Mouse (Mus musculus): ENCODE measurements around the gene Nsun4. TPM values are rescaled to one million over a fixed set of nuclear protein-coding genes. Genes with fewer than 3 reads are reported as not detected.

Gene Nsun4
- 16.3 and 21.1 TPM in 2 replicates for polyA plus RNA-seq (2016; fragmentation: Nextera tagmentation; extraction: Ambion mirVana)

- Histone ChIP-seq H3K4me3 (peak within 1 kb of the TSS; percentile 46), H3K4me2 (replicated peaks) (peak within 1 kb of the TSS; percentile 68), H3K9me3 (replicated peaks) (no peaks in the 10 kb centered on the region), H3K36me3 (no peaks in the 10 kb centered on the region), H3K9ac (peak within 1 kb of the TSS; percentile 53), H3K4me1 (peaks cover 15% of the 10 kb centered on the region; the same call in 1 of the 2 replicates), H3K27me3 (no peaks in the 10 kb centered on the region), H3K27ac (peak within 1 kb of the TSS; percentile 85)
- peak; percentile 92 for ATAC-seq (ENCODE audit: low FRiP score)
- WGBS: under 1% methylated on average over 35 of the region's 35 CpGs
These were observed at the start of gene Nsun4 for GRCm38 (mm10) chr4:116053399-116053961. Nsun4 (minus strand) TSS chr4:116053876.

- H3K27me3 ChIP-seq: no peaks in the 10 kb centered on the region
- H3K4me2 ChIP-seq (replicated peaks): no peak overlapping the region
- no peak overlapping the region for H3K4me3 ChIP-seq
- WGBS: 91% methylated on average over 7 of the region's 7 CpGs
- ATAC-seq (ENCODE audit: low FRiP score): no peak
- peaks cover 72% of the 10 kb centered on the region for H3K36me3 ChIP-seq
- H3K9me3 ChIP-seq (replicated peaks): no peaks in the 10 kb centered on the region
- no peak overlapping the region for H3K9ac ChIP-seq
- H3K27ac ChIP-seq: no peak overlapping the region
- H3K4me1 ChIP-seq: no peaks in the 10 kb centered on the region
These were observed 47.3 kb upstream of the Nsun4 start for GRCm38 (mm10) chr4:116100959-116101358.

- no peaks in the 10 kb centered on the region for H3K4me1 ChIP-seq
- no peaks in the 10 kb centered on the region for H3K27me3 ChIP-seq
- WGBS: 92% methylated on average over 8 of the region's 8 CpGs
- H3K36me3 ChIP-seq: peaks cover 87% of the 10 kb centered on the region
- no peak overlapping the region for H3K27ac ChIP-seq
- H3K4me3 ChIP-seq: no peak overlapping the region
- no peak overlapping the region for H3K4me2 ChIP-seq (replicated peaks)
- ATAC-seq (ENCODE audit: low FRiP score): no peak
- H3K9me3 ChIP-seq (replicated peaks): no peaks in the 10 kb centered on the region
- no peak overlapping the region for H3K9ac ChIP-seq
These were observed 43.5 kb upstream of the Nsun4 start for GRCm38 (mm10) chr4:116097211-116097610.

- no peak overlapping the region for H3K4me2 ChIP-seq (replicated peaks)
- no peak for ATAC-seq (ENCODE audit: low FRiP score)
- no peak overlapping the region for H3K9ac ChIP-seq
- no peaks in the 10 kb centered on the region for H3K27me3 ChIP-seq
- H3K9me3 ChIP-seq (replicated peaks): no peaks in the 10 kb centered on the region
- H3K4me1 ChIP-seq: no peaks in the 10 kb centered on the region
- H3K4me3 ChIP-seq: no peak overlapping the region
- H3K27ac ChIP-seq: no peak overlapping the region
- peaks cover 92% of the 10 kb centered on the region for H3K36me3 ChIP-seq
- WGBS: 94% methylated on average over 10 of the region's 10 CpGs
These were observed 42.6 kb upstream of the Nsun4 start for GRCm38 (mm10) chr4:116096291-116096690.

GRCm38 (mm10) chr4:116088510-116089249 is 35.0 kb upstream of the Nsun4 start:
- ATAC-seq (ENCODE audit: low FRiP score): no peak
- 88% methylated on average over 23 of the region's 23 CpGs for WGBS

GRCm38 (mm10) chr4:116077240-116078095 is 23.8 kb upstream of the Nsun4 start:
- Histone ChIP-seq H3K36me3 (peaks cover 20% of the 10 kb centered on the region), H3K27me3 (no peaks in the 10 kb centered on the region), H3K27ac (peak overlapping the region; percentile 98; the same call in 1 of the 2 replicates), H3K4me1 (peaks cover 28% of the 10 kb centered on the region), H3K4me3 (peak overlapping the region; percentile 95), H3K9me3 (replicated peaks) (no peaks in the 10 kb centered on the region), H3K4me2 (replicated peaks) (peak overlapping the region; percentile 85), H3K9ac (peak overlapping the region; percentile 98)
- 65% methylated on average over 3 of the region's 3 CpGs for WGBS
- no peak for ATAC-seq (ENCODE audit: low FRiP score)

More at GRCm38 (mm10) chr4:116088510-116089249, 35.0 kb upstream of the Nsun4 start:
- no peaks in the 10 kb centered on the region for H3K9me3 ChIP-seq (replicated peaks)
- no peak overlapping the region for H3K9ac ChIP-seq
- H3K36me3 ChIP-seq: peaks cover 94% of the 10 kb centered on the region
- H3K4me1 ChIP-seq: no peaks in the 10 kb centered on the region
- H3K4me2 ChIP-seq (replicated peaks): no peak overlapping the region
- no peak overlapping the region for H3K27ac ChIP-seq
- H3K27me3 ChIP-seq: no peaks in the 10 kb centered on the region
- H3K4me3 ChIP-seq: no peak overlapping the region

GRCm38 (mm10) chr4:116076369-116077231 is 22.9 kb upstream of the Nsun4 start:
- 4% methylated on average over 37 of the region's 37 CpGs for WGBS
- H3K36me3 ChIP-seq: peaks cover 18% of the 10 kb centered on the region
- peak overlapping the region; percentile 85 for H3K4me2 ChIP-seq (replicated peaks)
- ATAC-seq (ENCODE audit: low FRiP score): peak; percentile 17
- H3K9ac ChIP-seq: peak overlapping the region; percentile 98
- H3K9me3 ChIP-seq (replicated peaks): no peaks in the 10 kb centered on the region
- peak overlapping the region; percentile 95 for H3K4me3 ChIP-seq
- H3K27ac ChIP-seq: peak overlapping the region; percentile 98
- peaks cover 28% of the 10 kb centered on the region for H3K4me1 ChIP-seq
- H3K27me3 ChIP-seq: no peaks in the 10 kb centered on the region

- WGBS: under 1% methylated on average over 75 of the region's 77 CpGs
- Histone ChIP-seq H3K4me3 (peak overlapping the region; percentile 95), H3K4me2 (replicated peaks) (peak overlapping the region; percentile 85), H3K27me3 (no peaks in the 10 kb centered on the region), H3K9me3 (replicated peaks) (no peaks in the 10 kb centered on the region), H3K9ac (peak overlapping the region; percentile 98), H3K4me1 (peaks cover 28% of the 10 kb centered on the region), H3K36me3 (peaks cover 10% of the 10 kb centered on the region), H3K27ac (peak overlapping the region; percentile 98)
- peak; percentile 81 for ATAC-seq (ENCODE audit: low FRiP score)
These were observed 22.1 kb upstream of the Nsun4 start for GRCm38 (mm10) chr4:116075631-116076368.

GRCm38 (mm10) chr4:116074861-116075620 is 21.4 kb upstream of the Nsun4 start, which contains the start of the genes Uqcrh and Lrrc41:
Uqcrh (minus strand) TSS chr4:116075071.
Lrrc41 (plus strand) TSS chr4:116075269.
- Histone ChIP-seq H3K4me3 (peak within 1 kb of the TSS; percentile 95), H3K27ac (peak within 1 kb of the TSS; percentile 98), H3K4me1 (peaks cover 28% of the 10 kb centered on the region), H3K9me3 (replicated peaks) (no peaks in the 10 kb centered on the region), H3K27me3 (no peaks in the 10 kb centered on the region), H3K4me2 (replicated peaks) (peak within 1 kb of the TSS; percentile 85), H3K9ac (peak within 1 kb of the TSS; percentile 98), H3K36me3 (peaks cover 9% of the 10 kb centered on the region)
- under 1% methylated on average over 55 of the region's 55 CpGs for WGBS
- ATAC-seq (ENCODE audit: low FRiP score): peak; percentile 95

GRCm38 (mm10) chr4:116074145-116074675 is 20.5 kb upstream of the Nsun4 start:
- Histone ChIP-seq H3K9ac (peak overlapping the region; percentile 70), H3K4me1 (peaks cover 28% of the 10 kb centered on the region), H3K9me3 (replicated peaks) (no peaks in the 10 kb centered on the region), H3K27me3 (no peaks in the 10 kb centered on the region), H3K36me3 (peaks cover 14% of the 10 kb centered on the region), H3K4me2 (replicated peaks) (peak overlapping the region; percentile 85), H3K4me3 (peak overlapping the region; percentile 95), H3K27ac (no peak overlapping the region; the same call in 1 of the 2 replicates)
- 3% methylated on average over 8 of the region's 8 CpGs for WGBS
- ATAC-seq (ENCODE audit: low FRiP score): no peak

Measured in hindbrain, embryonic 12.5 days (tissue).